Mouse (Mus musculus) hindbrain, embryonic 15.5 days (tissue): Measurements from ENCODE around the gene Clec11a. TPM values are rescaled to one million over a fixed set of nuclear protein-coding genes. Genes with fewer than 3 reads are reported as not detected.
A peak's percentile ranks its signal among the peaks of the same experiment; 100 is the strongest.

Experiments
- ATAC-seq: fragments of 200-750 bp; cut with Nextera tagmentation; 2 replicates; pipeline ENCODE4 v1.8.0; 2017; ENCODE audit warnings: low read depth, moderate number of reproducible peaks, moderate TSS enrichment; ENCODE audit not compliant: low FRiP score
- H3K27ac ChIP-seq: fragments of 300-500 bp; sonication (generic); replicated peaks from 2 replicates; pipeline ENCODE4 v1.5.1; 2015; ENCODE audit warnings: mild to moderate bottlenecking, inconsistent platforms
- H3K27me3 ChIP-seq: fragments of 300-500 bp; sonication (generic); 2 replicates; pipeline ENCODE4 v1.6.1; 2015; ENCODE audit warnings: control low read depth, inconsistent platforms
- H3K36me3 ChIP-seq: fragments of 300-500 bp; sonication (generic); 2 replicates; pipeline ENCODE4 v1.6.1; 2015; ENCODE audit warnings: control low read depth, inconsistent platforms
- H3K4me1 ChIP-seq: fragments of 300-500 bp; sonication (generic); replicated peaks from 2 replicates; pipeline ENCODE4 v1.6.1; 2015; ENCODE audit warnings: control low read depth, inconsistent platforms
- H3K4me2 ChIP-seq: fragments of 300-500 bp; sonication (generic); 2 replicates; pipeline ENCODE4 v1.6.1; 2015; ENCODE audit warnings: moderate library complexity, mild to moderate bottlenecking, inconsistent platforms
- H3K4me3 ChIP-seq: fragments of 300-500 bp; sonication (generic); 2 replicates; pipeline ENCODE4 v1.5.1; 2015; ENCODE audit warnings: mild to moderate bottlenecking, inconsistent platforms
- H3K9ac ChIP-seq: fragments of 300-500 bp; sonication (generic); 2 replicates; pipeline ENCODE4 v1.6.1; 2015; ENCODE audit warnings: inconsistent platforms
- H3K9me3 ChIP-seq: fragments of 300-500 bp; sonication (generic); 2 replicates; pipeline ENCODE4 v1.6.1; 2016; ENCODE audit warnings: control low read depth, inconsistent platforms
- WGBS: fragments of 180-500 bp; shearing (Covaris S2); methylation state at CpG from one replicate; pipeline ENCODE4 v1.1.7; 2015; 5-methylcytosine and 5-hydroxymethylcytosine counted together
- polyA plus RNA-seq: library from polyadenylated mRNA; unstranded; fragments of >200 nt; fragmentation: Nextera tagmentation; extraction: Ambion mirVana; gene quantifications from 2 replicates; pipeline ENCODE4 v1.2.1, GENCODE M21; 2015

Gene Clec11a
- polyA plus RNA-seq, 1 experiment from 2014 or later = 3.0 TPM

- Histone ChIP-seq H3K4me3 (no peak overlapping the region), H3K27me3 (0 out of 2 replicates have a peak, but pooled peaks cover 4% of the 10 kb centered on the region), H3K36me3 (no peaks in the 10 kb centered on the region), H3K4me2 (no peak overlapping the region), H3K4me1 (no peaks in the 10 kb centered on the region), H3K9me3 (no peaks in the 10 kb centered on the region), H3K27ac (no peak overlapping the region), H3K9ac (no peak overlapping the region)
- 87% methylated on average over 7 of the region's 7 CpGs for WGBS
- no peak for ATAC-seq
Measured at GRCm38 (mm10) chr7:44272546-44272945, 34.2 kb downstream of the Clec11a start.

GRCm38 (mm10) chr7:44271309-44271708 is 35.4 kb downstream of the Clec11a start:
- Histone ChIP-seq H3K4me3 (no peak overlapping the region), H3K36me3 (no peaks in the 10 kb centered on the region), H3K4me2 (no peak overlapping the region), H3K9ac (no peak overlapping the region), H3K27me3 (0 out of 2 replicates have a peak, but pooled peaks cover 4% of the 10 kb centered on the region), H3K9me3 (no peaks in the 10 kb centered on the region), H3K4me1 (no peaks in the 10 kb centered on the region), H3K27ac (no peak overlapping the region)
- ATAC-seq = no peak
- 78% methylated on average over 2 of the region's 2 CpGs for WGBS

- H3K9me3 ChIP-seq = no peaks in the 10 kb centered on the region
- H3K4me2 ChIP-seq = no peak overlapping the region
- no peak for ATAC-seq
- no peaks in the 10 kb centered on the region for H3K36me3 ChIP-seq
- 0 out of 2 replicates have a peak, but pooled peaks cover 4% of the 10 kb centered on the region for H3K27me3 ChIP-seq
- 84% methylated on average over 2 of the region's 2 CpGs for WGBS
- no peak overlapping the region for H3K27ac ChIP-seq
- no peaks in the 10 kb centered on the region for H3K4me1 ChIP-seq
- no peak overlapping the region for H3K4me3 ChIP-seq
- H3K9ac ChIP-seq = no peak overlapping the region
Measured at GRCm38 (mm10) chr7:44269397-44269796, 37.3 kb downstream of the Clec11a start.

GRCm38 (mm10) chr7:44268117-44268516 is 38.6 kb downstream of the Clec11a start:
- Histone ChIP-seq H3K4me3 (no peak overlapping the region), H3K4me2 (no peak overlapping the region), H3K9me3 (no peaks in the 10 kb centered on the region), H3K4me1 (peaks cover 5% of the 10 kb centered on the region), H3K27me3 (no peaks in the 10 kb centered on the region), H3K36me3 (no peaks in the 10 kb centered on the region), H3K27ac (no peak overlapping the region), H3K9ac (no peak overlapping the region)
- WGBS = 88% methylated on average over 11 of the region's 11 CpGs
- ATAC-seq = no peak

- Histone ChIP-seq H3K27me3 (0 out of 2 replicates have a peak, but pooled peaks cover 4% of the 10 kb centered on the region), H3K4me2 (peak overlapping the region; percentile 78), H3K9ac (peak overlapping the region; percentile 51), H3K4me1 (peaks cover 8% of the 10 kb centered on the region), H3K36me3 (no peaks in the 10 kb centered on the region), H3K4me3 (peak overlapping the region; percentile 38), H3K27ac (peak overlapping the region; percentile 76), H3K9me3 (no peaks in the 10 kb centered on the region)
- ATAC-seq = peak; percentile 87
- under 1% methylated on average over 34 of the region's 34 CpGs for WGBS
Measured at GRCm38 (mm10) chr7:44262791-44263643, 43.7 kb downstream of the Clec11a start.

- H3K27me3 ChIP-seq = 0 out of 2 replicates have a peak, but pooled peaks cover 4% of the 10 kb centered on the region
- H3K4me2 ChIP-seq = no peak within 1 kb of the TSS
- H3K4me3 ChIP-seq = no peak within 1 kb of the TSS
- no peak for ATAC-seq
- 35% methylated on average over 5 of the region's 5 CpGs for WGBS
- H3K9ac ChIP-seq = no peak within 1 kb of the TSS
- H3K9me3 ChIP-seq = no peaks in the 10 kb centered on the region
- peaks cover 8% of the 10 kb centered on the region for H3K4me1 ChIP-seq
- H3K27ac ChIP-seq = no peak within 1 kb of the TSS
- H3K36me3 ChIP-seq = no peaks in the 10 kb centered on the region
Measured at GRCm38 (mm10) chr7:44261147-44261546, 45.6 kb downstream of the Clec11a start, which contains the start of gene Gm15517. Gm15517 (plus strand) TSS chr7:44261447.

- Histone ChIP-seq H3K27me3 (0 out of 2 replicates have a peak, but pooled peaks cover 4% of the 10 kb centered on the region), H3K27ac (no peak overlapping the region), H3K4me3 (no peak overlapping the region), H3K4me1 (peaks cover 8% of the 10 kb centered on the region), H3K9me3 (no peaks in the 10 kb centered on the region), H3K9ac (no peak overlapping the region), H3K36me3 (no peaks in the 10 kb centered on the region), H3K4me2 (no peak overlapping the region)
- 81% methylated on average over 6 of the region's 6 CpGs for WGBS
- no peak for ATAC-seq
Measured at GRCm38 (mm10) chr7:44260410-44260809, 46.3 kb downstream of the Clec11a start.

GRCm38 (mm10) chr7:44257278-44257677 is 49.4 kb downstream of the Clec11a start, which contains the start of gene Acp4:
Acp4 (minus strand) TSS chr7:44257378.
- Histone ChIP-seq H3K4me2 (no peak within 1 kb of the TSS), H3K27ac (no peak within 1 kb of the TSS), H3K36me3 (peaks cover 9% of the 10 kb centered on the region), H3K9ac (no peak within 1 kb of the TSS), H3K9me3 (no peaks in the 10 kb centered on the region), H3K4me1 (0 out of 2 replicates have a peak, but pooled peaks cover 4% of the 10 kb centered on the region), H3K27me3 (0 out of 2 replicates have a peak, but pooled peaks cover 4% of the 10 kb centered on the region), H3K4me3 (no peak within 1 kb of the TSS)
- no peak for ATAC-seq
- WGBS = 80% methylated on average over 4 of the region's 4 CpGs

GRCm38 (mm10) chr7:44254930-44255329 is 51.8 kb downstream of the Clec11a start:
- peaks cover 7% of the 10 kb centered on the region for H3K4me1 ChIP-seq
- no peak overlapping the region for H3K27ac ChIP-seq
- H3K9ac ChIP-seq = no peak overlapping the region
- no peak overlapping the region for H3K4me2 ChIP-seq
- H3K9me3 ChIP-seq = no peaks in the 10 kb centered on the region
- H3K27me3 ChIP-seq = no peaks in the 10 kb centered on the region
- ATAC-seq = no peak
- WGBS = 82% methylated on average over 6 of the region's 6 CpGs
- peaks cover 22% of the 10 kb centered on the region for H3K36me3 ChIP-seq
- H3K4me3 ChIP-seq = no peak overlapping the region

GRCm38 (mm10) chr7:44253023-44253616 is 53.6 kb downstream of the Clec11a start:
- no peak overlapping the region for H3K4me3 ChIP-seq
- no peak overlapping the region for H3K27ac ChIP-seq
- H3K9ac ChIP-seq = no peak overlapping the region
- no peaks in the 10 kb centered on the region for H3K27me3 ChIP-seq
- no peaks in the 10 kb centered on the region for H3K9me3 ChIP-seq
- WGBS = 67% methylated on average over 15 of the region's 15 CpGs
- peaks cover 40% of the 10 kb centered on the region for H3K36me3 ChIP-seq
- ATAC-seq = no peak
- no peak overlapping the region for H3K4me2 ChIP-seq
- peaks cover 24% of the 10 kb centered on the region for H3K4me1 ChIP-seq
